Mouse (Mus musculus): ENCODE data around the gene Ndufb5. TPM values are rescaled to one million over a fixed set of nuclear protein-coding genes. Genes with fewer than 3 reads are reported as not detected.
"Not testable (repeated sequence)": the region's sequence is repeated elsewhere in the genome, so short reads cannot be mapped to it uniquely, and the experiment has no call there.

Ndufb5 gene
- 100 to 1,000 TPM; 201 to 213 TPM for total RNA-seq (2021)
- long read RNA-seq, experiment 1, transcript Ndufb5-204 (6 exons, 1,079 nt) = major isoform, 111 of 119 reads
- long read RNA-seq, experiment 1, partial matches to known transcripts = 3 of 119 reads
- long read RNA-seq, experiment 1, other reads (novel, unspliced or antisense) = 4 of 119 reads
- long read RNA-seq, experiment 2, transcript Ndufb5-204 (6 exons, 1,079 nt) = major isoform, 125 of 131 reads
- long read RNA-seq, experiment 2, partial matches to known transcripts = 3 of 131 reads
- long read RNA-seq, experiment 2, other reads (novel, unspliced or antisense) = 1 of 131 reads

DNA sequence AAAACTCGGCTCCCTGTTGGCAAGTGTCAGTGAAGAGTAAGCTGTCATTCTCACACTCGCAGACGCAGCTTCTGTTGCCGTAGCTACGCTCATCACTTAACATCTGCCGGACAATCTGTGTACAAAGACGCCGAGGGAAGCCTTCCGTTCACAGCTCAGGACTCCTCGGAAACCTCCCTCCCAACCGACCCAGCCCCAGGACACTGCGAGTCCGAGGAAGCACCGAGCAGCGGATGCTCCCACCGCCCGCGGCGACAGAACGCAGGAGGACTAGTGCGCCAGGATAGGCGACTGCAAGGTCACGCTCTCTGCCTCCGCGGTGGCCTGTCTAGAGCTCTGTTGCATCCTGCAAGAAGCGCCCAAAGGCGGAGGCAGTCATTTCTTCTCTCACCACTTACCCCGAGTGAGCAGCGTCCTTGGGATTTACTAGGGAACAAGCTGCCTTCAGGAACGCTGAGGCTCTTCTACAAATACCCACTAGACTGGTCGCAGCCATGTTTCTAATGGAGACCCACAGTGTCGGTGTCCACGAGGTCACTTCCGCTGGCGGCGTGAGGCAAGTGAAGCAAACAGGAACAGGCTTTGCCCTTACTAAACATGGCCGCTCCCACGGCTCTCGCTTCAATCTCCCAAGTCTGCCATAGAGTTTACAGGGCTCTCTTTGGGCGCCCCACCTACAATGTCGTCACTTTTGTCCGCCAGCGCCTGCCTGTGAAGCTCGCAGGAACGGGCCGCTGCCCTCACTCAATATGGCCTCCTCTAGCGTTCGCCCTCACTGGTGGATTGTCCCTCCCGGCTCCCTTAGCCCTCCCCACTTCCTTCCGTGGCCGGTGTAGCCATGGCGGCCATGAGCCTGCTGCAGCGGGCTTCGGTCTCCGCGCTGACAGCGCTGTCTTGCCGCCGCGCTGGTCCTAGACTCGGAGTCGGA, at the start of gene Ndufb5:
Gene Ndufb5, plus strand, starts transcription at position 747 of the 928 bp plus-strand sequence.
- peak; percentile 98 to 99 for DNase-seq (ENCODE audit: low spot score in 2 of 2)

GRCm38 (mm10) chr3:32687156-32687555, 49.6 kb upstream of the Ndufb5 start:
- DNase-seq (ENCODE audit: low spot score in 2 of 2) = no peak

DNA sequence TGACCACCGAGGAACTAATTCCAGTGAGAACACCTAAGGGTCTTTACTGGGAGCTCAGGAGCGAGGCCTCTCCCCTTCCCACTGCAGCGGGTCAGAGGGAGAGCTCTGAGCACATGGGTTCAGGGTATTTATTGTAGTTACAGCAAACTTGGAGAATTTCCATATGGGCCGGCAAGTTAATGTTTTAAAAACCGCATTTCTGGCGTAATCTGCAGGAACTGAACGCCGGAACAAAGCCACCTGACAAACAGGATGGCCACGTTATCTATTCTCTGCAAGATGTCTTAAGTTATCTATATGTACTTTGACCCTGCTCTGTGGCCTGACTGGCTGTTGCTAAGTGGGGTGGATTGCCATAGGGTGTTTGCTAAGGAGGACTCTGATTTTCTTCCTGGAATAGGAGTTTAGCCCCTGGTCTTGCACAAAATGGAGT, 47.2 kb upstream of the Ndufb5 start:
- DNase-seq (ENCODE audit: low spot score in 2 of 2) = no peak

- DNase-seq (ENCODE audit: low spot score in 2 of 2) = no peak
Measured at GRCm38 (mm10) chr3:32690008-32690407, 46.8 kb upstream of the Ndufb5 start.

DNA sequence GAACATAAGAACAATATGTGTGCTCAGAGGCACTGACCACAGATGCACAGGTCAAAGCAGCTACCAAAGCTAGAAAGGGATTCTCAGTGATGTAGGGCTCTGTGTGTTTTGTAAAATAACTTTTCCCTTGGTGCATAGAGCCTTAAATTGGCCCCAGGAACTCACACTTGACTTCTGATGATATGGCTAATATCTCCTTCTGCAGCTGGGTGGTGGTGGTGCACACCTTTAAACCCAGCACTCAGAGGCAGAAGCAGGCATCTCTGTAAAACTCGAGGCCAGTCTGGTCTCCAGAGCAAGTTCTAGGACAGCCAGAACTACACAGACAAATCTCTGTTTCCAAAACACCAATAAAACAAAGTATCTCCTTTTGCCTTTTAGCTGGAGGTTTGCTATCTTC, 45.9 kb upstream of the Ndufb5 start:
- DNase-seq (ENCODE audit: low spot score in 2 of 2) = no peak

- DNase-seq (ENCODE audit: low spot score in 2 of 2) = no peak
Measured at GRCm38 (mm10) chr3:32691841-32692240, 44.9 kb upstream of the Ndufb5 start.

GRCm38 (mm10) chr3:32694211-32694610, 42.6 kb upstream of the Ndufb5 start:
- no peak for DNase-seq (ENCODE audit: low spot score in 2 of 2)

GRCm38 (mm10) chr3:32694737-32695582, 41.8 kb upstream of the Ndufb5 start:
- no peak for DNase-seq (ENCODE audit: low spot score in 2 of 2)

DNA sequence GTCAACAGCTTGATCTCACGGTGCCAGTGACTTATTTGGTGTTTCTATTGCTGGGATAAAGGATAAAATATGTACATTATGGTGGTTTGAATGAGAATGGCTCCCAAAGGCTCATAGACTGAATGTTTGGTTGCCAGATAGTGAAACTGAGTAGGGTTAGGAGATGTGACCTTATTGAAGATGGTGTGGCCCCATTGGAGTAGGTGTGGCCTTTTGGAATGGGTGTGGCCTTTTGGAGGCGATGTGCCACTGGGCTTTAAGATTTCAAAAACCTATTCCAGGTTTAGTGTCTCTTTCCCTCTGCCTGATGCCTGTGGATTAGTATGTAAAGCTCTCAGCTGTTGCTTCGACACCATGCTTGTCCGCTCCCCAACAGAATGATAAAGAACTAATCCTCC, 41.2 kb upstream of the Ndufb5 start:
- DNase-seq (ENCODE audit: low spot score in 2 of 2) = no peak

GRCm38 (mm10) chr3:32698228-32698863, 38.4 kb upstream of the Ndufb5 start:
- peak; percentile 93 to 97 for DNase-seq (ENCODE audit: low spot score in 2 of 2)

DNA sequence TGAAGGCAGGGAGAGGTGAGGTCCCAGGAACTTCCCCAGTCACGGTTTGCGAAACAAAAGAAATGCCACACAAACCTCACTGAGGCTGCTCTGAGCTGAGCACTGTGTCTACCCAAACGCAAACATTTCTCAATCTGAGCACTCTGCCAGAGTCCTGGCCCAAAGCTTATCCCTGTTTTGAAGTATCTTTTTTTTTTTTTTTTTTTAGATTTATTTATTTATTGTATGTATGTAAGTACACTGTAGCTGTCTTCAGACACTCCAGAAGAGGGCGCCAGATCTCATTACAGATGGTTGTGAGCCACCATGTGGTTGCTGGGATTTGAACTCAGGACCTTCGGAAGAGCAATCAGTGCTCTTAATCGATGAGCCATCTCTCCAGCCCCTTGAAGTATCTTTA, 32.8 kb upstream of the Ndufb5 start:
- not testable (repeated sequence) for DNase-seq (ENCODE audit: low spot score in 2 of 2)

DNA sequence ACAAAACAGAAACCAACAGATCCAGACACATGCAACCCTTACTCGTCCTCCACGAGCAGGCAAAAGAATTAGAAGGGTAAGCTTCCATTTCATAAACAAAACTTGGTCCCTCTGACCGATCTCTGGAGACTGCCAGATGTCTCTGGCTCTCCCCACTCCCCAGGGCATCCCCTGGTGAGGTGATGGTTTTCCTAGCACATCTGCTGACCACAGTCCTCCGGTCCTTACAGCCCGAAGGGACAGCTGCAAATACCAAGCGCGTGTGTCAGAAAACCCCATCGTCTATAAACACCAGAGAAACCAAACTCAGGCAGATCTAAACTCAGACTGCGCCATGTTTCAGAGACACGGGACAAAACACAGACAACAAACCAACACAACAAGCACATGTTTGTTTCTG, 32.2 kb upstream of the Ndufb5 start:
- DNase-seq (ENCODE audit: low spot score in 2 of 2) = not testable (repeated sequence)

DNA sequence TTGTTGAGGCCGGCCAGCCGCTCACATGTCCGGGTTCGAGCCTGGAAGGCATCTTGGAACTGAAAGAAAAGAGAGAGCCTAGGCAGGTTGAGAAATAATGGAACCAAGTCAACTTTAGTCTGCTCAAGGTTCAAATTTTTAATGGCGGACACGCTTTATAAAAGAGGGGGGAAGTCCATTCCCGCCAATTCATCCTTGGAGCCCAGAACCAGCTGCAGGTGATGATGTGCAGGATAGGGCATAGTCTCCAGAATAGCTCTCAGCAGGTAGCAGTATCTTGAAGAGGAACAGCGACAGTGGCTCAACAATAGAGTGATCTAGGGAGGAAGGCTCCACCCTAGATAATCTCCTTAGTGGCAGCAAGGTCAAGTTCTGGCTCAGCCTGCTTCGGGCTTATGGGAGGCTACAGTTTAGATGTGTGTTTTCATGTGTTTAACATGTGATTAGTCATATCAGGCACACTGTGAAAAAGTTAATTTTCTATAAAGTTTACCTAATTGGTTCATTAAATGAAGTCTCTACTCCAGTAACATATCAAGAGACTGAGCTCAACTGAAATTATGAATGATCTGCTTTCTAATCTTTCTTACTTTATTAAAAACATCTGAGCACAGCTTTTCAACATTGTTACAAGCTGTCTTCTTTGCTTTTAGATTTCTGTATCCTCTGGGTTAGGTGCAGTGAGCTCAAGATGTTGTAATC, 31.0 kb upstream of the Ndufb5 start, which contains the start of gene Actl6a:
Gene Actl6a, plus strand, starts transcription at position 652 of the 702 bp plus-strand sequence.
- not testable (repeated sequence) for DNase-seq (ENCODE audit: low spot score in 2 of 2)

DNA sequence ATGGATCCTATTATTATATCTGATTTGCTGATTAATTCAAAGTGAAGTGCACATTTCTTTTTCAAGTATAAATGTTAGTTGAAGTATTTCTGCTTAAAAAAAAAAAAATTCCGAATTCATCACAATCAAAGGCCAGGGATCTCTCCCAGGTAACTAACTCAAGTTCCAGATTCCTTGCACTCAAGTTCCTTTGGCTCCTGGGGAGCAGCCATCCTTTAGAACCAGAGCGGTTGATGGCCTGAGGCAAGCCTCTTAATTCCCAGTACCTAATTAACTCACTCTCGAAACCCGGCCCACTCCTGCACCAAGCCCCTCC, 28.8 kb upstream of the Ndufb5 start:
- DNase-seq (ENCODE audit: low spot score in 2 of 2) = no peak

DNA sequence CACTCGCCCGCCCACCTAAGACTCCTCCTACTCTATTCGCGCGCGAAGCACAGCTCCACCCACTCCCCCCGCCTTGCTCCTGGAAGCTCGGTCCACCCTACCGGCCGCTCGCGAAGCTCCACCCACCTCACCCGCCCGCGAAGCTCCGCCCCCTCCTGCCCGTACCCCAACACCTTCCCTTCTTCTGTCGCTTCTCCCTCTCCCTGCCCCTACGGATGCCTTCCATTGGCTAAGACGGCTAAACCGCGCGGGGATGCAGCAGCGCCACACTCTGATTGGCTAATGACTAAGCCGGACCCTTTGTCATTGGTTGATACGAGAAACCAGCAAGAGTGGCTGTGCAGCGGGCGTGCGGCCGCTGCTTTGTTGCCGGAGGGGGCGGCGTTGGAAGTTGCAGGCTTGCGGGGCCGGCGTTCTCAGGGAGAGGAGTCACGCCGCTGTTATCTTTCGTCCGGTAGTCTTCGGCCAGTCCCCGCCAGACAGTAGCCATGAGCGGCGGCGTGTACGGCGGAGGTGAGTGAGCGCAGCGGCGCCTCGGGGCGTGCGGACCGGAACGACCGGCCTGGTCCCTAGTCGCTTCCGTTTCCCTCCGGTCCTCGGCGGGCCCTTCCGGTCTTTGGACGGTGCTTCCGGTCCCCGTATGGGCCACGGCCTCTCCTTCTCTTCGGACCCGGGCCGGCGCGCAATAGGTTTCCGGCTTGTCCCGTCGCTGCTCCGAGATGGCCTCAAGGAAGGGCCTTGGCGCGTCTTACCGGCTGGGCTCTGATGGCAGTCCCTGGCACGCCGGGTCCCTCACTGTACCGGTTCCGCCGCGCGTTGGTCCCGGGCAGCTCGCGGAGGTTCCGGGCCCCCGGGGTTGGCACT, 28.2 kb upstream of the Ndufb5 start:
- DNase-seq (ENCODE audit: low spot score in 2 of 2) = peak; percentile 96 to 98

- DNase-seq (ENCODE audit: low spot score in 2 of 2) = no peak
Measured at GRCm38 (mm10) chr3:32709388-32709787, 27.4 kb upstream of the Ndufb5 start.

DNA sequence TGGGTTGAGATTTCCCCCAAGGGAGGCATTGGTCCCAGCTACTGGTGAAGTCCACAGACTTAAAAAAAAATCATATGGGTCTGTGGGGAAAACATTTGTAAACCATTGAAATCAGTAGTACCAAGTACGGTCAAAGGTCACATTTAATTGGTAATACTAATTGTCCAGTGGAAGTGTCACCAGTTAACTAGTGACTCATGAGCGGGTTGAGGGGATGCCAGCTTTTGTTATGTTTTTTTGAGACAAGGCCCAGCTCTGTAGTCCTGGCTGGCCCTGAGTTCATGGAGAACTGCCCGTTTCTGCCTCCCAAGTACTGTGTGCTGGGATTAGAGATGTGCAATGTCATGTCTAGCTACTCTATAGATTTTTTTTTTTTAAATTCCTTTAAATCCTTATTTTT, 23.1 kb upstream of the Ndufb5 start:
- DNase-seq (ENCODE audit: low spot score in 2 of 2) = no peak

GRCm38 (mm10) chr3:32717403-32717802, 19.4 kb upstream of the Ndufb5 start:
- DNase-seq (ENCODE audit: low spot score in 2 of 2) = not testable (repeated sequence)

GRCm38 (mm10) chr3:32718271-32718670, 18.5 kb upstream of the Ndufb5 start:
- DNase-seq (ENCODE audit: low spot score in 2 of 2) = no peak
